Mouse (Mus musculus) hindbrain, embryonic 10.5 days (tissue): ENCODE data around the gene C77080. TPM values are rescaled to one million over a fixed set of nuclear protein-coding genes. Genes with fewer than 3 reads are reported as not detected.

Source experiments
- DNase-seq: peaks from one replicate; pipeline ENCODE4 v3.0.0-alpha.2; 2017; ENCODE audit warnings: low spot score
- H3K27ac ChIP-seq: fragments of 300-500 bp; sonication (generic); 2 replicates; pipeline ENCODE4 v1.5.1; 2016; ENCODE audit warnings: mild to moderate bottlenecking, moderate library complexity
- H3K27me3 ChIP-seq: fragments of 300-500 bp; sonication (generic); 2 replicates; pipeline ENCODE4 v1.6.1; 2016; ENCODE audit warnings: mild to moderate bottlenecking; ENCODE audit not compliant: poor library complexity, insufficient read depth, severe bottlenecking
- H3K36me3 ChIP-seq: fragments of 300-500 bp; sonication (generic); 2 replicates; pipeline ENCODE4 v1.6.1; 2016; ENCODE audit warnings: mild to moderate bottlenecking, moderate library complexity
- H3K4me1 ChIP-seq: fragments of 300-500 bp; sonication (generic); replicated peaks from 2 replicates; pipeline ENCODE4 v1.6.1; 2016; ENCODE audit warnings: mild to moderate bottlenecking
- H3K4me3 ChIP-seq: fragments of 300-500 bp; sonication (generic); 2 replicates; pipeline ENCODE4 v1.5.1; 2016; ENCODE audit warnings: mild to moderate bottlenecking, moderate library complexity
- H3K9me3 ChIP-seq: fragments of 300-500 bp; sonication (generic); 2 replicates; pipeline ENCODE4 v1.6.1; 2016; ENCODE audit warnings: mild to moderate bottlenecking, moderate library complexity
- WGBS: fragments of 180-500 bp; shearing (Covaris S2); methylation state at CpG from one replicate; pipeline ENCODE4 v1.1.7; 2016; 5-methylcytosine and 5-hydroxymethylcytosine counted together
- polyA plus RNA-seq: library from polyadenylated mRNA; unstranded; fragments of >200 nt; fragmentation: Nextera tagmentation; extraction: Ambion mirVana; gene quantifications from 2 replicates; pipeline ENCODE4 v1.2.1, GENCODE M21; 2016

Gene C77080
- polyA plus RNA-seq, 1 experiment from 2014 or later = 3.7 TPM

- H3K27ac ChIP-seq = peak overlapping the region; percentile 50; the same call in 1 of the 2 replicates
- H3K36me3 ChIP-seq = no peaks in the 10 kb centered on the region
- no peaks in the 10 kb centered on the region for H3K9me3 ChIP-seq
- 70% methylated on average over 12 of the region's 12 CpGs for WGBS
- DNase-seq = no peak
- peaks cover 61% of the 10 kb centered on the region for H3K4me1 ChIP-seq
- H3K4me3 ChIP-seq = no peak overlapping the region
- peaks cover 32% of the 10 kb centered on the region for H3K27me3 ChIP-seq
Measured at GRCm38 (mm10) chr4:129231594-129232450, 29.4 kb downstream of the C77080 start.

GRCm38 (mm10) chr4:129230926-129231325 is 30.3 kb downstream of the C77080 start:
- Histone ChIP-seq H3K4me1 (peaks cover 62% of the 10 kb centered on the region), H3K4me3 (no peak overlapping the region), H3K27ac (no peak overlapping the region; the same call in 1 of the 2 replicates), H3K27me3 (peaks cover 41% of the 10 kb centered on the region), H3K9me3 (no peaks in the 10 kb centered on the region), H3K36me3 (0 out of 2 replicates have a peak, but pooled peaks cover under 1% of the 10 kb centered on the region)
- DNase-seq = no peak
- 54% methylated on average over 8 of the region's 8 CpGs for WGBS

GRCm38 (mm10) chr4:129227985-129228381 is 33.2 kb downstream of the C77080 start:
- Histone ChIP-seq H3K4me3 (peak overlapping the region; percentile 44), H3K36me3 (peaks cover 19% of the 10 kb centered on the region; the same call in 1 of the 2 replicates), H3K4me1 (peaks cover 71% of the 10 kb centered on the region), H3K27me3 (peaks cover 65% of the 10 kb centered on the region), H3K9me3 (no peaks in the 10 kb centered on the region), H3K27ac (peak overlapping the region; percentile 82)
- DNase-seq = no peak
- 40% methylated on average over 8 of the region's 8 CpGs for WGBS

- peaks cover 25% of the 10 kb centered on the region for H3K36me3 ChIP-seq
- no peak for DNase-seq
- peaks cover 71% of the 10 kb centered on the region for H3K27me3 ChIP-seq
- H3K27ac ChIP-seq = peak overlapping the region; percentile 82
- H3K4me1 ChIP-seq = peaks cover 71% of the 10 kb centered on the region
- peak overlapping the region; percentile 44 for H3K4me3 ChIP-seq
- H3K9me3 ChIP-seq = no peaks in the 10 kb centered on the region
- WGBS = 5% methylated on average over 22 of the region's 22 CpGs
Measured at GRCm38 (mm10) chr4:129227170-129227984, 33.8 kb downstream of the C77080 start.

GRCm38 (mm10) chr4:129226441-129226963 is 34.7 kb downstream of the C77080 start:
- Histone ChIP-seq H3K9me3 (no peaks in the 10 kb centered on the region), H3K4me1 (peaks cover 69% of the 10 kb centered on the region), H3K4me3 (peak overlapping the region; percentile 44), H3K36me3 (peaks cover 34% of the 10 kb centered on the region), H3K27me3 (peaks cover 80% of the 10 kb centered on the region), H3K27ac (peak overlapping the region; percentile 82)
- DNase-seq = no peak
- 37% methylated on average over 5 of the region's 5 CpGs for WGBS

- WGBS = 97% methylated on average over 12 of the region's 12 CpGs
Measured at GRCm38 (mm10) chr4:129225315-129225714, 35.9 kb downstream of the C77080 start.

GRCm38 (mm10) chr4:129223421-129224281 is 37.6 kb downstream of the C77080 start:
- Histone ChIP-seq H3K27me3 (peaks cover 74% of the 10 kb centered on the region), H3K9me3 (no peaks in the 10 kb centered on the region), H3K4me3 (peak overlapping the region; percentile 43), H3K4me1 (peaks cover 64% of the 10 kb centered on the region), H3K27ac (peak overlapping the region; percentile 74), H3K36me3 (peaks cover 63% of the 10 kb centered on the region)
- DNase-seq = peak; percentile 61
- WGBS = 20% methylated on average over 55 of the region's 55 CpGs

More at GRCm38 (mm10) chr4:129225315-129225714, 35.9 kb downstream of the C77080 start:
- Histone ChIP-seq H3K36me3 (peaks cover 46% of the 10 kb centered on the region), H3K27ac (no peak overlapping the region), H3K27me3 (peaks cover 83% of the 10 kb centered on the region), H3K9me3 (no peaks in the 10 kb centered on the region), H3K4me3 (no peak overlapping the region), H3K4me1 (peaks cover 65% of the 10 kb centered on the region)
- no peak for DNase-seq

- Histone ChIP-seq H3K4me3 (no peak overlapping the region), H3K9me3 (no peaks in the 10 kb centered on the region), H3K4me1 (peaks cover 51% of the 10 kb centered on the region), H3K36me3 (peaks cover 76% of the 10 kb centered on the region), H3K27ac (peak overlapping the region; percentile 74; the same call in 1 of the 2 replicates), H3K27me3 (peaks cover 60% of the 10 kb centered on the region)
- no peak for DNase-seq
- 61% methylated on average over 31 of the region's 31 CpGs for WGBS
Measured at GRCm38 (mm10) chr4:129222019-129222925, 38.9 kb downstream of the C77080 start.

GRCm38 (mm10) chr4:129221097-129222010 is 39.9 kb downstream of the C77080 start:
- DNase-seq = no peak
- H3K36me3 ChIP-seq = peaks cover 86% of the 10 kb centered on the region
- H3K27ac ChIP-seq = no peak overlapping the region
- H3K9me3 ChIP-seq = no peaks in the 10 kb centered on the region
- H3K4me1 ChIP-seq = peaks cover 41% of the 10 kb centered on the region
- no peak overlapping the region for H3K4me3 ChIP-seq
- WGBS = 75% methylated on average over 23 of the region's 23 CpGs
- peaks cover 51% of the 10 kb centered on the region for H3K27me3 ChIP-seq

- Histone ChIP-seq H3K4me3 (no peak overlapping the region), H3K36me3 (peaks cover 90% of the 10 kb centered on the region), H3K9me3 (no peaks in the 10 kb centered on the region), H3K27me3 (peaks cover 43% of the 10 kb centered on the region), H3K27ac (no peak overlapping the region), H3K4me1 (peaks cover 33% of the 10 kb centered on the region)
- WGBS = 77% methylated on average over 7 of the region's 7 CpGs
- no peak for DNase-seq
Measured at GRCm38 (mm10) chr4:129220376-129221089, 40.7 kb downstream of the C77080 start.
